Mouse (Mus musculus): ENCODE results near the gene Olfr510. TPM values are rescaled to one million over a fixed set of nuclear protein-coding genes. Genes with fewer than 3 reads are reported as not detected.

Gene Olfr510
- polyA plus RNA-seq (2012; rRNA removed): not detected in 2 replicates

DNA sequence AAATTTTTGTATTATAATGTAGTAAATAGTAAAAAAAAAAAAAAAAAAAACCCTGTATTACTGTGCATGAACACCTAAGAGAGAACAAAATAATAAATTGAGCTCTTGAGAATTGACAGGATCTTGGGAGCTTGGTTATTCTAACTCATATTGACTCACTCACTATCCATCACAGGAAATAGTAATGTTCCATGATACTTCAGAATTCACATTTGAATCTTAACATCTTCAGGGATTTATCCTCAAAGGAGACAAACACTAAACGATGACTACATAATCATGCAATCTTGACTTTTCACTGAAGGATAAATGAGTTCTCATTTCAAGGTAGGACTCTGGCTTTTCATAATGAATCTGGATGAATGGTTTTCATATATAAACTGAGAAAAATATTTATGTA lies at the start of gene Olfr510:
Olfr510 (plus strand) TSS at position 301 of the 400 bp plus-strand sequence.

DNA sequence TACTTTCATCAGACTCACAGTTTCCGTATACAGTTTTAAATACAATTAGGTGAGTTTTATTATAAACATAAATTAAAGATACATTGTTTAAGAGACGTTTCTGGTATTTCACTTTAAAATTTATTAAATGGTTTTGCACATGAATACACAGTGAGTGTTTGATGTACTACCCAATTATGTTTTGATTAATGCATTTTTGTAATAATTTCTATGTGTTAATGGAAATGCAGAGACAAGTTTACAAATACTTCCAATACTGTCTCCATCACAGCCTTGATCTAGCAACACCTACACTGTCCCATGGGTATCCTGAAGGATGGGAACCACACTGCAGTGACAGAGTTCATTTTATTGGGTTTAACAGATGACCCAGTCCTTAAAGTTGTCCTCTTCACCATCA lies 44.7 kb upstream of the Olfr510 start, which contains the start of gene Olfr507:
Olfr507 (plus strand) TSS at position 301 of the 400 bp plus-strand sequence.

DNA sequence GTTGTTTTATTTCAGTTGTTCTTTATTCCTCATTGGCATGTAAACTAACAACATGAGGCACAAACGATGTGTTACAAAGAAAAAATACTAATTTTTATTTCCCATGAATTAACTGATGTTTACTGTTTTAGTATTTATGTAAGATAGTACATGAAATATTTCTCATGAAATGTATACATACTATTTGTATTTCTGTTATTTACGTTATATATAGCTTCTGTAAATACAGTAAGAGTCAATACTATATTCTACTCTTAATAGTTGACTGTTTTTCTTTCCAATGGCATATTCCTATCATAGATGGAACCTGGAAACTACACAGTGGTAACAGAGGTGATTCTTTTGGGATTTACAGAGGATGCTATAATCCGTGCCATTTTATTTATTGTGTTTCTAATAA lies 36.5 kb upstream of the Olfr510 start, which contains the start of gene Olfr508:
Olfr508 (plus strand) TSS at position 301 of the 400 bp plus-strand sequence.

DNA sequence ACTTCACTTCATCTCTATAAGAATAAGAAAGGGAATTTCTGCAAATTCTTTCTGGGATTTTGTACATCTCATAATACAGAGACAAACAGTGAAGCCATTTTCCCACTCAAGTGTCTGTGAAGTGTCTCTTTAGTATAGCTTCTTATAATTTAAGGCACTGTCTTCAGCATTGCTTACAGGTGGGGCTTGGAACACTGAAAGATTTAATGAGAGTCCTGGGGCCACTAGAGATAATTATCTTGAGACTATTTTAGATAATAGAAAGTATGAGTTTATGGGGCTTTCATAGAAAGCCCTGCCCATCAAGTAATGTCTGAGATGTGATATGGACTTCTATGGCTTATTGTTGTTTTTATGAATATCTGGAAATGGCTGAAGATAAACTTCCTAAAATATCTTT lies 14.4 kb upstream of the Olfr510 start, which contains the start of gene Olfr509:
Olfr509 (minus strand) TSS at position 101 of the 400 bp plus-strand sequence.

DNA sequence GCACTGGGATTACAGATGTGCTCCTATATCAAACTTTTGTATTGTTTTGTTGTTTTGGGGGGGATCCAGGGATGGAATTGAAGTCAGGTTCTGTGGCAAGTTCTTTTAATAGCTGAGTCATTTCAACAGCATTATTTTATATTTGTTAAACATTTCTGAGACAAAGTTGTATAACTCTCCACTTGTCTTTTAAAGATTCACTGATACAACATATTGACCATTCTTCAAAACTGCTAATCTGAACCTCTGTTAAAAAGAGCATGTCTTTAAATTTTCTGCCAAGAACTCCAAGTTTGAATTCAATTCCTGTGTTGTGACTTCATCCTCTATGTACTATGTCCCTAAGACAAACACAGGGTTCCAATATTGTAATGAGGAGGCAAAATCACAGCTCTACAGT lies 46.8 kb downstream of the Olfr510 start, which contains the start of gene Olfr512:
Olfr512 (plus strand) TSS at position 301 of the 400 bp plus-strand sequence.

Other genes starting within 250 kb of the Olfr510 start
- gene Olfr497, start 246.0 kb upstream of the Olfr510 start, polyA plus RNA-seq (2012; rRNA removed): not detected in 2 replicates
- gene Olfr498, start 201.1 kb upstream of the Olfr510 start, polyA plus RNA-seq (2012; rRNA removed): not detected in 2 replicates
- gene Olfr502, start 141.4 kb upstream of the Olfr510 start, polyA plus RNA-seq (2012; rRNA removed): not detected in 2 replicates
- gene Olfr503, start 121.9 kb upstream of the Olfr510 start, polyA plus RNA-seq (2012; rRNA removed): not detected in 2 replicates
- not detected in 2 replicates for gene Olfr504, start 100.6 kb upstream of the Olfr510 start, polyA plus RNA-seq (2012; rRNA removed)
- gene Olfr506, start 55.6 kb upstream of the Olfr510 start, polyA plus RNA-seq (2012; rRNA removed): not detected in 2 replicates
- not detected in 2 replicates for gene Olfr507, start 44.6 kb upstream of the Olfr510 start, polyA plus RNA-seq (2012; rRNA removed)
- not detected in 2 replicates for gene Olfr508, start 36.4 kb upstream of the Olfr510 start, polyA plus RNA-seq (2012; rRNA removed)
- gene Olfr509, start 14.5 kb upstream of the Olfr510 start, polyA plus RNA-seq (2012; rRNA removed): not detected in 2 replicates
- not detected in 2 replicates for gene Olfr512, start 46.9 kb downstream of the Olfr510 start, polyA plus RNA-seq (2012; rRNA removed)
- gene Olfr513, start 84.6 kb downstream of the Olfr510 start, polyA plus RNA-seq (2012; rRNA removed): not detected in 2 replicates
- gene Olfr514, start 159.6 kb downstream of the Olfr510 start, polyA plus RNA-seq (2012; rRNA removed): not detected in 2 replicates
- not detected in 2 replicates for gene Olfr516, start 184.1 kb downstream of the Olfr510 start, polyA plus RNA-seq (2012; rRNA removed)
- not detected in 2 replicates for gene Olfr517, start 206.0 kb downstream of the Olfr510 start, polyA plus RNA-seq (2012; rRNA removed)
- gene Olfr518, start 218.6 kb downstream of the Olfr510 start, polyA plus RNA-seq (2012; rRNA removed): not detected in 2 replicates
- gene Olfr519, start 228.0 kb downstream of the Olfr510 start, polyA plus RNA-seq (2012; rRNA removed): not detected in 2 replicates

Measured in liver, embryonic 18 days (tissue).